Mouse (Mus musculus) heart, embryonic 14.5 days (tissue): ENCODE measurements at regions not wholly inside any gene's neighbourhood (a gene's known extent, or its start where the extent isn't known, plus 50 kb on each side); places are given as distances from the start of the nearest gene placed in this dataset.

Source experiments
- ATAC-seq: fragments of 200-750 bp; cut with Nextera tagmentation; 2 replicates; pipeline ENCODE4 v1.8.0; 2017; ENCODE audit warnings: low read depth, moderate TSS enrichment; ENCODE audit not compliant: insufficient number of reproducible peaks, insufficient read depth, low FRiP score
- H3K27ac ChIP-seq, 2 experiments: fragments of 200-500 bp in 1 of 2; fragments of 300-500 bp in 1 of 2; sonication (generic) in 1 of 2; replicated peaks in 1 of 2; 2 replicates each; pipeline ENCODE4 v1.5.1; 2012 to 2014; ENCODE audit warnings: low read depth in 2 of 2, low read length in 2 of 2, control low read depth in 1 of 2, mild to moderate bottlenecking in 1 of 2, mixed read lengths in 1 of 2; ENCODE audit not compliant: control insufficient read depth in 1 of 2, insufficient read depth in 1 of 2
- H3K27me3 ChIP-seq: fragments of 300-500 bp; sonication (generic); 2 replicates; pipeline ENCODE4 v1.6.1; 2014; ENCODE audit warnings: mild to moderate bottlenecking, low read length, control low read depth; ENCODE audit not compliant: control insufficient read depth, insufficient read depth
- H3K36me3 ChIP-seq: fragments of 300-500 bp; sonication (generic); 2 replicates; pipeline ENCODE4 v1.6.1; 2014; ENCODE audit warnings: mild to moderate bottlenecking, control low read depth, low read length, mixed read lengths; ENCODE audit not compliant: control insufficient read depth, insufficient read depth
- H3K4me1 ChIP-seq, 2 experiments: fragments of 200-500 bp in 1 of 2; fragments of 300-500 bp in 1 of 2; sonication (generic) in 1 of 2; 2 replicates each; pipeline ENCODE4 v1.6.1; 2012 to 2014; ENCODE audit warnings: low read length in 2 of 2, control low read depth in 1 of 2, mixed read lengths in 1 of 2; ENCODE audit not compliant: control insufficient read depth in 2 of 2, insufficient read depth in 2 of 2
- H3K4me2 ChIP-seq: fragments of 300-500 bp; sonication (generic); 2 replicates; pipeline ENCODE4 v1.6.1; 2014; ENCODE audit warnings: mild to moderate bottlenecking, low read length
- H3K4me3 ChIP-seq, 2 experiments: fragments of 200-500 bp in 1 of 2; fragments of 300-500 bp in 1 of 2; sonication (generic) in 1 of 2; 2 replicates each; pipeline ENCODE4 v1.5.1; 2012 to 2014; ENCODE audit warnings: low read length in 2 of 2, mild to moderate bottlenecking in 2 of 2, control low read depth in 1 of 2, low read depth in 1 of 2, moderate library complexity in 1 of 2; ENCODE audit not compliant: control insufficient read depth in 1 of 2, insufficient read depth in 1 of 2
- H3K9ac ChIP-seq: fragments of 300-500 bp; sonication (generic); 2 replicates; pipeline ENCODE4 v1.6.1; 2014; ENCODE audit warnings: mild to moderate bottlenecking, low read length
- H3K9me3 ChIP-seq: fragments of 300-500 bp; sonication (generic); 2 replicates; pipeline ENCODE4 v1.6.1; 2016; ENCODE audit warnings: low read length, control low read depth; ENCODE audit not compliant: control insufficient read depth
- WGBS: fragments of 180-500 bp; shearing (Covaris S2); extraction: QIAGEN DNeasy Blood & Tissue Kit; methylation state at CpG from one replicate; pipeline ENCODE4 v1.1.7; 2014; 5-methylcytosine and 5-hydroxymethylcytosine counted together

DNA sequence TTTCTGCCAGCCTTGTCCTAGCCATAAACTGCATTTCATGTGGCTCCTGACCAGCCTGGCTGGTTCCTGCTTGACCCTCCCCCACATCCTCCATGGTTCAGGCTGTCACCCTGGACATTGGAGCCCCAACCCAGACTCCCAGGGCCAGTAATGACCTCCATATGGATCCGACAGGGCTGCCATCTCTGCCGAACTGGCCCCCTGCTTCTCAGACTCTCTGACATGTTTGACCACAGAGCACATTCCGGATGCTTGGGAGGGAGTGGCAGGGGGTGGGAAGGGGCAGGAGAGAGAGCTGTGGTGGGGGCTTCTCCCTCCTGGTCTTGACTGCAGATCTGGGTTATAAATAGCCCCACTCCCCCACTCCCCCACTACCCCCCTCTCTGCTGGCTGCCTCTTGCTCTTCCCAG is 59.0 kb upstream of the Actrt2 start:
- ATAC-seq = 0 out of 2 replicates have a peak, but pooled peaks have one; percentile 31
- WGBS = 18% methylated on average over 3 of the region's 3 CpGs
- no peak overlapping the region for H3K27ac ChIP-seq
- peaks cover 12 to 14% of the 10 kb centered on the region in 2 experiments for H3K4me1 ChIP-seq
- H3K27me3 ChIP-seq = no peaks in the 10 kb centered on the region
- 0 out of 2 replicates have a peak overlapping the region, but pooled peaks have one; percentile 9 for H3K9ac ChIP-seq
- no peaks in the 10 kb centered on the region for H3K9me3 ChIP-seq
- H3K4me2 ChIP-seq = peak overlapping the region; percentile 27; the same call in 1 of the 2 replicates
- H3K36me3 ChIP-seq = no peaks in the 10 kb centered on the region
- H3K4me3 ChIP-seq = no peak overlapping the region

DNA sequence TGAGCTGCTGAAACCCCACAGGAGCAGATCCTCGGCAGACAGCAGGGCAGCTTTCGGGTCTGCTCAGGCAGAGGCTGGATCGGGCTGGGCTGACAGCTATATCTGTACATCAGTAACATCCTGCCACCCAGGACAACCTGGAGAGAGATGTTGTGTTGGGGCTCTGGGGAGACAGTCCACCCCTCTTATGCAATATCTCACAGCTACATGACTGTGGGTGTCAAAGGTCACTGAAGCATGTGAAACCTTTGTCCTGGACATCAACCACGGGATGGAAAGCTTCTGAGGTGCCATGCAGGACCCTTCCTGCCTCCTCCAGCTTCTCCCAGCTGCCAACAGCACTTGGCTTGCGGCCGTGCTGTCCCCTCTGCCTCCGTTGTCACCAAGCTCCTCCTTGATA is 60.3 kb upstream of the Actrt2 start:
- Histone ChIP-seq H3K4me1 (peaks cover 12 to 14% of the 10 kb centered on the region in 2 experiments), H3K4me3 (no peak overlapping the region), H3K27ac (no peak overlapping the region), H3K4me2 (no peak overlapping the region), H3K36me3 (no peaks in the 10 kb centered on the region), H3K9ac (no peak overlapping the region), H3K27me3 (no peaks in the 10 kb centered on the region), H3K9me3 (no peaks in the 10 kb centered on the region)
- WGBS = 67% methylated on average over 7 of the region's 7 CpGs
- ATAC-seq = no peak

DNA sequence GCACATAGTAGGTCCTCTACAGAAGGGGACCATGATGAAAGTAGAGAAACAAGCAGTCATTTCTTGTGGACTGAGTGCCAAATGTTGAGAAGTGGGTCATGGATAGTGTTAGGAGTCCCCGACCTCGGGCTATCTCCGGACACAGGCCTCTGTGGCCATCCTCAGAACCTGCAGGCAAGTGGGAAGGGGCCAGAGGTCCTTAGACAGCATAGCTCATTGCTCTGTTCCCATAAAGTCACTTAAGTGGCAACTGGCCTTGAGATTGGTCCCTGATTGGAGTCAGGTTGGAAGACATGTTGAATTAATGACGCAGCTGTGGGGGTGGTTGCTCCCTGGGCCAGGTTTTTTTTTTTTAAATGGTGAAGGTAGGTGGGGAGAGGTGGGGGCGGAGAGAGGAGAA is 63.0 kb upstream of the Actrt2 start:
- no peak overlapping the region for H3K27ac ChIP-seq
- no peak overlapping the region for H3K4me2 ChIP-seq
- no peaks in the 10 kb centered on the region for H3K36me3 ChIP-seq
- no peaks in the 10 kb centered on the region for H3K9me3 ChIP-seq
- peaks cover 12 to 14% of the 10 kb centered on the region in 2 experiments for H3K4me1 ChIP-seq
- 89% methylated on average over 5 of the region's 5 CpGs for WGBS
- no peaks in the 10 kb centered on the region for H3K27me3 ChIP-seq
- ATAC-seq = no peak
- no peak overlapping the region for H3K4me3 ChIP-seq
- no peak overlapping the region for H3K9ac ChIP-seq

DNA sequence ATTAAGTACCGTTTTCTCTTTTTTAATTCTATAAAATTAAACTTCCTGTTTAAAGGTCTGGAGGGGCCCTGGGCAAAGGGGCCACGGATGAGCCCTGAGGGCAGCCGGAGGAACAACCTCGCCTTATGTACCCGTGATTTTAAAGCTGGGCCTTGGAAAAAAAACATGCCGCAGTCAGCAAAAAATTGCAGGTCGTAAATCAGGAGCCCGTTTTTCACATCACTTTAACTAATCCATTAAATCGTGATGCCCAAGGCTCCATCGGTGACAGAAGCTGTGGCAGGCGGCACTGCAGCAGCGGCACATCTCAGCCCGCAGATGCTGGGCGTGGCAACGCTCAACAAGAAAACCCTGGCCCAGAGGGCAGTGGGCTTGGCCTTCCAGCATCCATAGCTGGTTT is 63.7 kb upstream of the Actrt2 start:
- H3K27me3 ChIP-seq = no peaks in the 10 kb centered on the region
- H3K9ac ChIP-seq = no peak overlapping the region
- no peak overlapping the region for H3K27ac ChIP-seq
- no peak overlapping the region for H3K4me3 ChIP-seq
- WGBS = 73% methylated on average over 15 of the region's 15 CpGs
- H3K4me1 ChIP-seq = peaks cover 11 to 12% of the 10 kb centered on the region in 2 experiments
- H3K36me3 ChIP-seq = no peaks in the 10 kb centered on the region
- no peak for ATAC-seq
- no peak overlapping the region for H3K4me2 ChIP-seq
- H3K9me3 ChIP-seq = no peaks in the 10 kb centered on the region

DNA sequence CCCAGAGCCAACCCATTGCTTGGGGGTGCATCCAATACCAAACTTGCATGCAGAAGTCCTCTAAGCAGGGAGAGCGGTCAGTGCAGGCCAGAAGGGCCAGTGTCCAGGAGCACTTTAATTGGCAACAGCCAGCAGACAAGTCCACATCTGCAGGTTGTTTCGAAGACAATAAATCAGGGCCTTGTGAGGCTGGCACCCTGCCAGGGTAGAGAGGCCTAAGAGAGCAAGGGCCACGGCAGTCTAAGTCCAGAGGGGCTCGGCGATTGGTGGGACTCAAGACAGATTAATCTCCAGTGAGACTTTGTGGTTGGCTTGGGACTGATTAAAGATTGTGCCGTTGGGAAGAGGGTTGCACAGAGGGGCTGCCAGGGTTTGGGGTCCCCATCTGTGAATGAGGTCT is 68.4 kb upstream of the Actrt2 start:
- no peak overlapping the region for H3K4me3 ChIP-seq
- H3K4me2 ChIP-seq = no peak overlapping the region
- H3K27ac ChIP-seq = no peak overlapping the region
- WGBS = 57% methylated on average over 6 of the region's 6 CpGs
- H3K27me3 ChIP-seq = 0 out of 2 replicates have a peak, but pooled peaks cover 7% of the 10 kb centered on the region
- H3K9me3 ChIP-seq = no peaks in the 10 kb centered on the region
- H3K36me3 ChIP-seq = no peaks in the 10 kb centered on the region
- H3K4me1 ChIP-seq = peaks cover 5 to 6% of the 10 kb centered on the region in 2 experiments; a peak in 3 of 4 replicates
- H3K9ac ChIP-seq = no peak overlapping the region
- no peak for ATAC-seq

DNA sequence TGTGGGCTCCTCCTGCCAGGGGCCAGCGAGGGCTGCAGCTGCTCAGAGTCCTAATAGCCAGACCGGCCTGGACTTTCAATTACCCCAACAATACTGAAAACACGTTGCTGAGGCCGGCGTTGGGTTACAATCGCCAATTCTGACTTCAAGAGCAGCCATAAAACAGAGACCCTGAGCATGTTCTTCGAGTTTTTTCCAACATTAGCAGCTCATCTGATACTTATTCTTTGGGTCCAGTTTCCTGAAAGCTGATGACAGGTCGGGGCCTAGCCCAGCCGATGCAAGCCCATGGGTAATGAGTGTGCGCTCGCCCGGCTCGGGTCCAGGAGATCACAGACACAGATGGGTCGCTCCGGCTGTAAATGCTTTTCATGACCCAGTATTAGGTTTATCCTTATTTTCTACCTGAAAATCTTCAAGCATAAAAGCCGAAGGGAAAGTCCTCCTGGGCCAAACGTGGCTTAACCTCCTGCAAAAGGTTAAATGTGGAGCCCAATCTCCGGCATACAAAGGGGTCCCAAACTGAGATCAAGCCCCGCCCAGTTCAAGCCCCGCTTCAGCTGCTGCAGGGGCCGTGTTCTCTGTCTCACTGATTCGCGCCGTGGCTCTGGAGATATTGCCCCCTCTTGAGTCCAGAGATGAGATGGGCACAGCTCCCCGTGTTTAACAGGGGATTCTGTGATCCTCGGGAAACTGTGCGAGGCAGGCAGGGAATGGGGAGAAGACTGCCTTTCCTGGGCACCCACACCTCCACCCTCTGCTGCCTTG is 73.6 kb upstream of the Actrt2 start:
- WGBS = 60% methylated on average over 27 of the region's 27 CpGs
- no peak overlapping the region for H3K4me3 ChIP-seq
- no peak for ATAC-seq

DNA sequence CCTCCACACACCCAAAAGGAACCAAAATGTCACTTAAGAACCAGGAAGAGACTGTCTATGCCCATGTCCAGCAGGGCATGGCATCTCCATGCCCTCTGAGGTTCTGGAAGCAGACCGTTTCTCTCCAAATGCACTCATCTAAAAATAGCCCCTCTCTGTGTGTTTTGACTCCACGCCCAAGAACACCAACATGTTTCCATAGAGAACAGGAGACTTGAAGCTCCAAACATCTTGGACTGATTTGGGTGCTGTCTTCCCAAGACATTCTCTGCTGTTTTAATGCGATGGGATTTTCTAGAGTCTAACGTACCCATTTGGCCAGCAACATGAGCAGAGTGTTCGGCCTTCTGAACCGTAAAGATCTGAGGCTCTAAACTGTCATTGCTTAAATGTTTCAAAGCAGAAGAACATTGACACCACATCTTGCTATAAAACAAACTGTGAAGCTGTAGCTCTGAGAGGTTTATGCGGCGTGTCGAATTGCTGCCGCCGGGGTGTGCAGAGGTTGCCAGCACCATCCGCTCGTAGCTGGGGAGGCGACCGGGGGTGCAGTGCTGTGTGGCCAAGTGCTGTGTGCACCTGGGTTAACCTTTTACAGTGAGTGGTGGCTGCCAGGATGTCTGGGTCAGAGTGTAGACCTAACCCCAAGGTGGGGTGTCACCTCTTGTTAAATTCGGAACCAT is 78.8 kb upstream of the Actrt2 start:
- H3K9me3 ChIP-seq = no peaks in the 10 kb centered on the region
- H3K36me3 ChIP-seq = no peaks in the 10 kb centered on the region
- no peak overlapping the region for H3K4me3 ChIP-seq
- H3K9ac ChIP-seq = no peak overlapping the region
- WGBS = 73% methylated on average over 16 of the region's 16 CpGs
- H3K4me1 ChIP-seq = peaks cover 5 to 10% of the 10 kb centered on the region in 2 experiments
- no peak overlapping the region for H3K4me2 ChIP-seq
- H3K27ac ChIP-seq = no peak overlapping the region
- no peak for ATAC-seq
- H3K27me3 ChIP-seq = peaks cover 5% of the 10 kb centered on the region; the same call in 1 of the 2 replicates

More for the DNA sequence above, 73.6 kb upstream of the Actrt2 start:
- peaks cover 10% of the 10 kb centered on the region in 2 experiments; a peak in 3 of 4 replicates for H3K4me1 ChIP-seq
- peaks cover 12% of the 10 kb centered on the region; the same call in 1 of the 2 replicates for H3K27me3 ChIP-seq
- no peaks in the 10 kb centered on the region for H3K36me3 ChIP-seq
- no peak overlapping the region for H3K9ac ChIP-seq
- peak overlapping the region; percentile 25 for H3K4me2 ChIP-seq
- no peak overlapping the region for H3K27ac ChIP-seq
- no peaks in the 10 kb centered on the region for H3K9me3 ChIP-seq
